Mouse (Mus musculus): ENCODE results near the gene Use1.
"Not testable (repeated sequence)": the region's sequence is repeated elsewhere in the genome, so short reads cannot be mapped to it uniquely, and the experiment has no call there.

Gene Use1

DNA sequence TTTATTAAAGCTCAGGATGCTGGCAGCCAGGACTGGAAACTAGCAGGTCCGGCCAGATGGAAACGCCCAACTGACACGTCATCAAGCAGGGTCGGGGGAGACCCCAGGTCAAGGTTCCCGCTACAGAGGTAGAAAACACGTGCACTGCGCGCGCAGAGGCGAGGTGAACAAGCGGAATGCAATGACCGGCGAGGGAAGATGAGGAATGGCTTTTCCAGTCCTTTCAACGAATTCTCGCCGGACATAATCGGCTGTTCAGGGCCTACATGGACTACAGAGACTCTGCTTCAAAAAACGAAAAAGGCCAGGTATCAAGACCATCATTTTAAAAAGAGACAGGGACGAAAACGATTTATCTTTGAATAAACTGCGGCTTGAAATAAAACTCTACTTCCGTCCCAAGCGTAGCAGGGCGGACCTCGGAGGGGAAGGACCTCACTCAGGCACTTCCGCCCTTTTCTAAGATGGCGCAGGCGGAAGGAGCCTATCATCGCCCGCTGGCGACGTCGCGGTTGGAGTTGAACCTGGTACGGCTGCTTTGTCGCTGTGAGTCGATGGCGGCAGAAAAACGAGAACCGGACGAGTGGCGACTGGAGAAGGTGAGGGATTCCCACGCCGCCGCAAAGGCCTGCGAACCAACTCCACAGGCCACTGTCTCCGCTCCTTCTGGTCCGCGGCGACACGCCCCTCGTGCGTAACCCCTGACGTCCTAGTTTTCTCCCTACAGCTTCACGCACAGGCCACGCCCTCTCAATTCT lies at the start of gene Use1:
Gene Use1 (plus strand): TSS at position 78 of the 758 bp plus-strand sequence.
- DNase-seq (ENCODE audit: low spot score): peak; percentile 70

DNA sequence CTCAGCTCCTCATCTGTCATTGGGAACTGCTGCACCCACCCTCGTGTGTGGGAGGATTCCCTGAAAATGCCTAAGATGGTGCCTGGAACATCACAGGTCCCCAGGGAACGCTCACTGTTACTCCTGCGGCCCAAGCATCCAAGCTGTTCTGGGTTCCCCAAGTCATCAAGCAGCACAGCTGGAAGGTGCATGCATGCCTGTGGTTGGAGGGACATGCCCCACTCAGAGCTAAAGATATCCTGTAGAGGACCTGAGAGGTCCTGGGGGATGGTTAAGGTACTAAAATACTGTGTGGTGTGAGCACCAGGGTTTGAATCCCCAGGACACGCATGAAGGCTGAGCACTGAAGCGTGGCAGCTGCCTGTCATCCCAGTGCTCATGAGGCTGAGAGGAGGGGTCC lies 48.0 kb upstream of the Use1 start:
- DNase-seq (ENCODE audit: low spot score): not testable (repeated sequence)

DNA sequence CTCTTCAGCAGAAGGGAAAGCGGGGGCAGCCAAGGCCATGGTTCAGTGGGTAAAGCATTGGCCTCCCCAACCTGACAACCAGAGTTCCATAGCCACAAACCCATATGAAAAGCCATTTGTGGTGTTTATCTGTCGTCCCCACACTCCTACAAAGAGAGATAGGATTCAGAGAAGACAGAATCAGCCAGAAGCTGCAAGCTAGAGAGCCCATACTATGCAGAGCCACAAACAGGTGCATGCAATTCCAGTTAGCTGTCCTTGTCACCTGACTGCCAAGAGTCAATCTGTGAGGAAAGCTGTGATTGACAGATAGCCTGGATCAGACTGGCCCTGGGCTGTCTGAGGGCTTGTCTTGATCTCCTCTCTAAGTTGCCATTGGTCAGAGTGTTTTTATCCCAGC lies 46.9 kb upstream of the Use1 start:
- DNase-seq (ENCODE audit: low spot score): not testable (repeated sequence)

DNA sequence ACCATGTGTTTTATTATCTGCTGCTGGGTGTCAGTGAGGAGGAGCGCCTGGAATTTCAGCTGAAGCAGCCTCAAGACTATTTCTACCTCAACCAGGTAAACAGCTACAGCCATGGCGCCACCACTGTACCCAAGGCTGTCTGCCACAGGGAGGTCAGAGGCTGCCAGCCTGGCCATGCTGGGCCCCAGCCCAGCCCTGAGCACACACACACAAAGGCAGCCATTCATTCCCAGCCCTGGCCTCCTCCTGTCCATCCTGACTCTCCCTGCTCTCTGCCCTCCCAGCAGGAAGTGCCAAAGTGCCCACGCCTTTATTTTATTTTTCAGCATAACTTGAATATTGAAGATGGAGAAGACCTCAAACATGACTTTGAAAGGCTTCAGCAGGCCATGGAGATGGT lies 43.7 kb upstream of the Use1 start:
- no peak for DNase-seq (ENCODE audit: low spot score)

DNA sequence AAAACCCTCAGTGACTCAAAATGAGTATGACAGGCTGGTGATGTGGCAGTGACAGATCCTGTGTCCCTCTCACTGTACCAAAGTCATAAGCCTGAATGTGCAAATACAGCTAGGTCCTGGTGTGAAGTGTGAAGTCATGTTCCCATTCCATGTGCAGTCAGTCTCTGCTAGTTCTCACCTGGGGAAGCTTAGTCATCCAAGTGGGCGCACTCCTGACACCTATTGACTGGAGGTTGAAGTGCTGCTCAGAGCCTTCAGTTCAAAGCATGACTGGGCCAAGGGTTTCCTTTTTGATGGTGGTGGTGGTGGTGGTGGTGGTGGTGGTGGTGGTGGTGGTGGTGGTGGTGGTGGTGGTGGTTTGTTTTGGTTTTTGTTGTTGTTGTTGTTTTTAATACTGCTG lies 41.8 kb upstream of the Use1 start:
- no peak for DNase-seq (ENCODE audit: low spot score)

DNA sequence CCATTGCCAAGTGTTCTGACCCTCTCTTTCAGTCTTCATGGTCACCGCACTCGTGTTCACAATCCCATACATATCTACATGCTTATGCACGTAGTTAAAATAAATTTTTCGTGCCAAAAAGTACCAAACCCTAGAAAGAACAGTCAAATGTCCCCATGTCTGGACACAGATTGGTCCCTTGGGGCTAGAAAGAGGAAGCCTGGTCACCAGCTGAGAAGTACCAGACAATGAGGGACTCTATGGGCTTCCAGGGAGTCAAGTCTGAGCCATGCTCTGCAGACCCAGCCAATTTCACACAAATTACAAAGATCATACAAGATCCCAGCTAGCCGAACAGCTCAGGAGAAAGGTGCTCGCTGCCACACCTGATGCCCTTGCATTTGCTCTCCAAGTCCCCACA lies 28.8 kb upstream of the Use1 start:
- not testable (repeated sequence) for DNase-seq (ENCODE audit: low spot score)

DNA sequence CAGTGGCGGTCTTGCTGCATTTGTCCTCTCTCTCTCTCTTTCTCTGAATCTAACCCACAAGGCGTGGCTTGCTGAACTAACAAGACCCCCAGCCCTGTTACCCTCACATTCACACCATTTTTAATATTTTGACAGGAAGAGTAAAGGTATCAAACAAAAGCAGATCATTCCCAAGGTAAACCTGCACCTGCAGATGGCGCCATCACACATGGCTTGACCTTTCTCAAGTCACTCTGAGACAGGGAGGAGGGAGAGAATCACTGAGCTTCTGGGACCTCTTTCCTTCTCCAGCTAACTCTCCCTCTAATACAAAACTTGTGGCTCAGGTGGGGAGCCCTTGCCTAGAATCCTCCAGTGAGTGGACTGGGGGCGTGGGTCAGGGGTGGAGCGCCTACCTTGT lies 26.0 kb upstream of the Use1 start:
- DNase-seq (ENCODE audit: low spot score): no peak

DNA sequence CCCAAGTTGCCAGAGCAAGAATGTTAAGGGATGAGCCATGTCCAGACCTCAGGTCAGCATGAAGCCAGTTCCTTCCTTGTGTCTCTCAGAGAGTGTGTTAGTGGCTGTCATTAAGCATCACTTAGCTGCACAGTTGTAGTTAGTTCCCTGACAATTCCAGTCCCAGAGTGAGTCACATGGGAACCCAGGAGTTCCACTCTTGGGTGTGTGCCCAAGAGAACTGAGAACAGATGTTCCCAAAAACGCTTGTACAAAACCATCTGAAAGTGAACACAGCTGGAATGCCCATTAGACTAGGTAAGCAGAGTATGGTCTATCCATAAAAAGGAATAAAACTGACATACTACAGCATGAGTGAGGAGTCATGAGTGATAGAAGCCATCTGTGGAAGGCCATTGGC lies 20.1 kb upstream of the Use1 start:
- no peak for DNase-seq (ENCODE audit: low spot score)

DNA sequence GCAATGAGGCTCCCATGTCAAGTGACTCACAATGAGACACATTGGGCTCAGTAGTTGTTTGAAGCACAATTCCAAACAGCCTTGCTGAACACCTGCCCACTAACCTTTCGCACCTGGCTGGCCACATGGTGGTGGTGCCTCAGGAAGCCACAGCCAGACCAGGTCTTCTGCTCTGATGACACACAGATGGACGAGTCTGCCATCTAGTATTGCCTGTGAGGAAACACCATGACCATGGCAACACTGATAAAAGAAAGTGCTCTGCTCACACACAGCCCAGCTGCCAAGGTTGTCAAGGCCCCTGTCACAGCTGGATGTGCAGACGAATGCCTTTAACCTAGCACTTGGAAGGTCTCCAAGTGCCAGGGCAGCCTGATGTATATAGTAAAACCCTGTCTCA lies 15.5 kb upstream of the Use1 start:
- no peak for DNase-seq (ENCODE audit: low spot score)

DNA sequence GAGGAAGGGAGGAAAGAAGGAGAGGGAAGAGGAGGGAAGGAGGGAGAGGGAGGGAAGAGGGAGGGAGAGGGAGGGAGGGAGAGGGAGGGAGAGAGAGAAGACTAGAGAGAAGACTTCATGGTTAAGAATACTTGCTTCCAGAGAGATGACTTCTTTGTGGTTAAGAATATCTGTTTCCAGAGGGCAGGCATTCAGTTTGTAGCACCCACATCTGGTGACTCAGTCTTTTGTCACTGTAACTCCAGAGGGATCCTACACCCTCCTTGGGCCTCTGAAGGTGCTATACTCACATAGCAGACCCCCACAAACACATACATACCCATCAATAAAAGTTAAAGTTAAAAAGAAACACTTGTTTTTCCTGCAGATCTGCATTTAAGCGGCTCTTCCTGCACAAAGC lies 15.1 kb upstream of the Use1 start:
- DNase-seq (ENCODE audit: low spot score): no peak

DNA sequence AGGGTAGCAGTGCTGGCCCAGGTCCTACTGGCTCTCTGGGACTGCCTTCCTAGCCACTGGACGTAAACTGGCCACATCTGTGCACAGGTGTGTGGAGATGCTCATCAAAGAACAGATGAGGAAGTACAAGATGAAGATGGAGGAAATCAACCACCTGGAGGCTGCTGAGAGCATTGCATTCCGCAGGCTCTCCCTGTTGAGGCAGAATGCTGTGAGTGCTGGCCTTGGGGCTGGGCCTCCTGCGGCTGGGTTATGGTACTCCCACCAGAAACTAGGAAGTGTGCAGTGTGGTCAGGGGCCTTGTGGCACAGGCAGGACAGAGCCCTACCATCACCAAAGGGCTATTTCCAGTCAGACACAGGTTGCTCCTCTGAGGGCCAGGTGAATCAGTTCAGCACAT lies 8.6 kb upstream of the Use1 start:
- no peak for DNase-seq (ENCODE audit: low spot score)

DNA sequence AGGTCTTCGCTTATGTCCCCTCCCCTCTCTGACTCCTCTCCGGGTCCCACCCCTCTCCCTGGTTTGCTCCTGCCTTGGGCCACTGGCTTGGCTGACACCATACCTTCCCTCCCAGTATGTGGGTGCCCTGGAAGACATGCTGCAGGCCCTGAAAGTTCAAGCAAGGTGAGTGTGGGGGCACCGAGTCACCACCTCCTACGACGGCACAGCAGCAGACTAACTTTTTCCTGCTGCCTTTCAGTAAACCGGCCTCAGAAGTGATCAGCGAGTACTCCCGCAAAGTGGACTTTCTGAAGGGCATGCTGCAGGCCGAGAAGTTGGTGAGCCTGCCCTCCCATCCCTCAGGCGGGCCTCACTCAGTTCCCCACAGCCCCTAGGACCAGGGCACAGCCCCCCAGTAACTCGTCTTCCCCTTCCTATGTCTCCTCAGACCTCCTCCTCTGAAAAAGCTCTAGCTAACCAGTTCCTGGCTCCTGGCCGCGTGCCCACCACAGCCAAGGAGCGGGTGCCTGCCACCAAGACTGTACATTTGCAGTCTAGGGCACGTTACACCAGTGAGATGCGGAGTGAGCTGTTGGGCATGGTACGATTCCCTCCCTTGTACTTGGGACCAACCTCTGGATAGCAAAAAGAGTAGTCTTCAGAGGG lies 1.0 kb downstream of the Use1 start:
- peak; percentile 92 for DNase-seq (ENCODE audit: low spot score)

DNA sequence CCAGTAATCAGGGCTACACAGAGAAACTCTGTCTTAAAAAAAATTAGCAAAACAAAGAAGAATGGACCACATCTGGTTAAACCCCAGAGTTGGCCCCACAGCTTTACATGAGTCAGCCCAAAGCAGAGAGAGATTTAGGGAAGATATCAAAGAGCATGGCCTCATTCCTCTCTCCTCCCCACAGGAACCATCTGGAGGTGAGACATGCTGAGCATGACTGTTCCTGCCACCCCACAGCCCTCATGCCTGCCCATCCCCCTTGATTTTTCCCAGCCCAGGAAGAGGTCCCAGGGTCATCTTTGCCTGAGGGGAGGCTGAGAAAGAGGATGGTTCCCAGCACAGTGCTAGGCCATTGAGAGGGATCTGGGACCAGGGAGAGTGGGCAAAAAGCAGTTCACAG lies 1.7 kb downstream of the Use1 start:
- DNase-seq (ENCODE audit: low spot score): no peak

DNA sequence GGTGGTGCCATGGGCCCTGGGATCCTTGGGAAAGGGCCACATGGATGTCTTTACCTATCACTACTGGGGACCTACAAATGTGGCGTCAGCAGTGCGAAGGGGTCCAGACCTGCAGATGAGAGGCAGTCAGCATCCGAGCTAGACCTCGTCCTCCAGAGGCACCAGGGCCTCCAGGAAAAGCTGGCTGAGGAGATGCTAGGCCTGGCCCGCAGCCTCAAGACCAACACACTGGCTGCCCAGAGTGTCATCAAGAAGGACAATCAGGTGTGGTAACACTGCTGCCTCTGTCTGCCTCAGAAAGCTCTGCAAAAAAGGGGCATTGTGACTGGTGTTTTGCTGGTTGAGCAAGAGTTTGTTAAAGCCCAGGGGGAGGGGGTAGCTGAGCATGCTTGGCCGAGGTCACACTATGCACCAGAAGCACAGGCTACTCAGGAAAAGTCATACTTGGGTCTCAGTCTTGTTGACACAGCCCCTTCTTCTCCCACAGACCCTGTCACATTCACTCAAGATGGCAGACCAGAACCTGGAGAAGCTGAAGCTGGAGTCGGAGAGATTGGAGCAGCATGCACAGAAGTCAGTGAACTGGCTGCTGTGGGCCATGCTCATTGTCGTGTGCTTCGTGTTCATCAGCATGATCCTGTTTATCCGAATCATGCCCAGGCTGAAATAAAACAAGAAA lies 2.5 kb downstream of the Use1 start:
- DNase-seq (ENCODE audit: low spot score): no peak

DNA sequence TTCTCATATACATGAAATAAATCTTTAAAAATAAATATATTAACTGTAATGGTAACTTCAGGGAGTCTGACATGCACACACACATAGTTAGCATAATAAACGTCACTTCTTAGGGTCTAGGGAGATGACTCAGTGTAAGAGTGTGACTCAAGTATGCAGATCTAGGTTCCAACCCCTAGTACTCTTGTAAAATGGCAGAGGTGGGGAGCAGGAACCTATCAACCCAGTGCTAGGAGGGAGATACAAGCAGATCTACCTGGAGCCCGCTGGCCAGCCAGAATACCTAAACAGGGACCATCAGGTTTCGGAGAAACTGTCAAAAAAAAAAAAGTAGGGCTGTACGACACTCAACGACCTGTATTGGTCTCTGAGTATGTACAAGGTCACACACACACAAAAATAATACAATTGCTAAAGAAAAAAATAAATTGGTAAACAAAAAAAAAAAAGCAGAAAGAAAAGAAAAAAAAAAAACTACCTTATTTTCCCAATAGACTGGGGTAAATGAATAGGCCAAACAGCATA lies 4.1 kb downstream of the Use1 start:
- no peak for DNase-seq (ENCODE audit: low spot score)

DNA sequence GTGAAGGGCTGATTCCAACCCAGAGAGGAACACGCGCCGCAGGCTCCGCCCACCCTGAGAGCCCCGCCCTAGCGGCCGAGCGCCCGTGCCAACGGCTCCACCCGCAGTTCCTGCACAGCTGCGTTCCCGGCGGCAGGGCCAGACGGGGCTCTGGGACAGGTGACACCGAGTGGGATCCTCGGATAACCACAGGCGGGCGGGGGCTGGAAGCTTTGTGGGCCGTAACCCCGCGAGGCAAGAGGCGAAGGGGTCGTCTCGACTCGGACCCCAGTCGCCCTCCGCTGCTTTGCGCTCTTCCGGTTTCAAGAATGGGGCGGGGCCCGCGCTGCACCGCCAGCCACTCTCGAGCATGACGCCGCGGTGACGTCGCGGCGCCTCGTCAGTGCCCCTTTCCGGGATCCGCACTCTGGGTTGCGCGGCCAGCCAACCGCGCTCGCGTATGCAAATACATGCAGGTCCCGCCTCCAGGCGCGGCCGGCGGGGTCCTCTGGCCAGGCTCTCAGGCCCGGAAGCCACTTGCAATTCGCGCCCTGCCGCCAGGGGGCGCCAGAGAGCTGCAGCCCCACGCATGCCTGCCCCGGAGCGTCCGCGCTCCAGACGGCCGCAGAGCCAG lies 4.7 kb downstream of the Use1 start, which contains the start of gene Ocel1:
Gene Ocel1 (plus strand): TSS at position 63 of the 613 bp plus-strand sequence.
- DNase-seq (ENCODE audit: low spot score): peak; percentile 97

DNA sequence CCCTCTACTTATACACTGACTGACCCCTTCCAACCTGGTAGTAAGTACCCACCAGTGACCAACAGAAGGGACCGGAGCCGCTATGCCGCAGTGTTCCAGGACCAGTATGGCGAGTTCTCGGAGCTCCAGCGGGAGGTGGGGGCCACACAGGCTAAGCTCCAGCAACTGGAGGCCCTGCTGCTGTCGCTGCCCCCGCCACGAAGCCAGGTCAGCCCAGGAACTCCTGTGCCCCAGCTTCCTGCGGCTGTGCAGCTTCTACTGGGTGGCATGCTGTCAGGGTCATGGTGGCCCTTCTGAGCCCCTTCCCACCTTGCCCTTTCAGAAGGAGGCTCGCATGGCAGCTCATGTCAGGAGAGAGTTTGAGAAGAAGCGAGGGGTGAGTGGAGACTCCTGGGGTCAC lies 5.8 kb downstream of the Use1 start:
- DNase-seq (ENCODE audit: low spot score): no peak

DNA sequence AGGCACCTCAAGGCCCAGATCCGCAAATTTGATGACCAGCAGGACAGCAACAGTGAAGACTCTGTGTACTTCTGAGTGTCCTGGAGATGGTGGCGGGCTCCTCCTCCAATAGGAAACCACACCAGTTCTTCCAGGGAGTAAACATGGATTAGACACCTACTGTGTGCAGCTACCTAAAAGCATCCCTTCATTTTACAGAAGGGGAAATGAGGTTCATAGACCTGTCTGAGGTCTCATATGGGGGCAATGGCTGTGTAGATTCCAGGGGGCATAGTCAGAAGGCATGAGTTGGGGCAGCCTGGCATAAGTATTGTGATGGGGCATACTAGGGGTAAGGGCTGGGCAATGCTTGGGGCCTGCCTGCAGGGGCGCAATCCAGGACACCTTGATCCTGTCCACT lies 6.4 kb downstream of the Use1 start:
- DNase-seq (ENCODE audit: low spot score): no peak

DNA sequence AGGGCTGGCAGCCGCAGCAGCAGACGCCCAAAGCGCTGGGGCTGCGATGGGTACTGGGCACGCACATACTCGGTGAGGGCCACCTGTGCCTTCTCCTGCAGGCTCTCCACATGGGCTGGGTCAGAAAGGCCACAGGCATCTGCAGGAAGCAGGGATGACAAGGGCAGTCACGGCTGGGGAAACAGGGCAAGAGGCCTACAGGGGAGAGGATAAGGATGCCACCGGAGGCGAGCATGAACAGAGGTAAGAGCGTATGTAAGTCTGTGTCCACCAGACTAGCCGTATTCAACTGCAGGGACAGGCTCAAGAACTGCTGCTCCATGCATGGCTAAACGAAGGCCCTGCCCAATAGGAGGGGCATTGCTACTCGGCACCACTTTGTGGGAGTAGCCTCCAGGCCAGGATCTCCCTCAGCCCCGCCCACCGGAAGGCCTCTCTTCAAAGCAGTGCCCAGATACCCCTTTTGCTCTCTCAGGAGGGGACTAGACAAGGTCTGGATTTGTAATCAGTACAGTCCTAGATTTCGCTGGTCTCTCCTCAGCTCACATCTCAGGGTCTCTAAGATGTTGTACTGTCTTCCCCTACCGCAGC lies 8.1 kb downstream of the Use1 start:
- DNase-seq (ENCODE audit: low spot score): no peak

DNA sequence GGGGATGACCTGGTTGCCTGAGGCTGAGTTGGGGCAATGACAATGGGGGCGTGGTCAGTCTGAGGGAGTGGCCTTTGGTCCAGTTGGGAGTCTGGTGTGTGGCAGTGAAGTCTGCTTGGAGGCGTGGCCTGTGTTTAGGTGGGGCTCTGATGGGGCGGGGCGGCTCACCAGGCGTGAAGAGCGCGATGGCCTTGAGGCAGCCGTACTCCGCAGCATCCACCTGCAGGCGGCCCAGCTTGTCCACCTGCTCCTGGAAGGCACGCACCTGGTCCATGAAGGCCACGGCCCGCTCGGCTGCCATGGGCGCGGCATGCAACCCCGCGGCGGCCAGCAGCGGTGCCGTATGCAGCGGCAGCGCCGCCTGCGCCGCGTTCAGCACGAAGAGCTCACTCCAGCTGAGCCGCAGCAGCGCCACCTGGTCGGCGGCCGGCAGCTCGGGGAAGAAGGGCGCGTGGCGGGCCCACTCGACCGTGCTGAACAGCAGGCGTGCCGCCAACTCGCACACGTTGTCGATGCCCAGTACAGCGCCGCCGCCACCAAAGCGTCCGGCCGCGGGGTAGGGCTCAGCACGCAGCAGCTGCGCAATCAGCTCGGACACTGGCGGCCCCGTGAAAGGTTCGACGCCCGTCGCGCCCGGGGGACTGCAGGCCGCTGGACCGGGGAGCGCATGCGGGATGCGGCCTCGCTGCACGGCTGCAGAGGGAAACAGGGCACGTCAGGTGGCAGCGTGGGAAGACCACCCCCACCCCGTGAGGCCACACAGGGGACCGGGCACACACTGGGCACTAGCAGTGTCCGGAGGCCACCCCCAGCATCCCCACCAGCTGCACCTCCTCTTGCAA lies 9.2 kb downstream of the Use1 start:
- peak; percentile 38 for DNase-seq (ENCODE audit: low spot score)

DNA sequence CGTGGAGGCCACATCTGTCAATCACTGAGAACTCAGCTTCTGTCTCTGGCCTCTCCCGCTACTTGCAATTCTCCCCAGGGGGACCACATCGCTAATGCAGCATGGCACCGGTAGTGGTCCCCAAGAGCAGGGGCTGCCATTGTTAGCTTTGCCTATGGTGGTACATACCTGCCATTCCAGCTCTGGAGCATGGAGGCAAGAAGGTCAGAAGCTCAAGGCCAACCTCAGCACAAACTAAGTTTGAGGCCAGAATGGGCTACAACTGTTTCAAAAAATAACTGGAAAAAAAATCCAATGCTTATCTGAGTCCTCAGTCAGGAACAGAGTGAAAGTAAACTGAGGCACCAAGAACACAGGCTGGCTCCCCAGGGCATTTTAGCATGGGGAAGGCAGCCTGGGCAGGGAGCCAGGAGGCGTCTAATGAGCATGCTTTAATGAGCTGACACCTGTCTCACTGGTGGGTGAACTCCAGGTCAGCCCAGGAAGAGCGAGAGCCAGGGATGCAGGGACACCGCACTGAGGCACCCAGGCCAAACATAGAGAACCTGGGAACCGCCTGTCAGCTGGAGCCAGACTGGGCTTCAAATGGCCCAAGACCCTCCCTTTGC lies 9.9 kb downstream of the Use1 start:
- no peak for DNase-seq (ENCODE audit: low spot score)
